Mouse (Mus musculus) liver, embryonic 14.5 days (tissue): ENCODE measurements around the gene Spen. TPM values are rescaled to one million over a fixed set of nuclear protein-coding genes. Genes with fewer than 3 reads are reported as not detected.

Source experiments
- ATAC-seq: fragments of 200-750 bp; cut with Nextera tagmentation; 2 replicates; pipeline ENCODE4 v1.8.0; 2017; ENCODE audit warnings: moderate number of reproducible peaks, mild to moderate bottlenecking, moderate library complexity; ENCODE audit not compliant: insufficient read depth
- DNase-seq, 3 experiments: peaks; one replicate each; pipeline ENCODE4 v3.0.0-alpha.2; 2012 to 2013; ENCODE audit warnings: low read depth in 3 of 3, low spot score in 3 of 3
- H3K27ac ChIP-seq: fragments of 300-500 bp; sonication (generic); 2 replicates; pipeline ENCODE4 v1.5.1; 2014; ENCODE audit warnings: moderate library complexity, mild to moderate bottlenecking, control low read depth, inconsistent platforms
- H3K27me3 ChIP-seq: fragments of 300-500 bp; sonication (generic); 2 replicates; pipeline ENCODE4 v1.6.1; 2014; ENCODE audit warnings: mild to moderate bottlenecking, low read length, moderate library complexity; ENCODE audit not compliant: control insufficient read depth, insufficient read depth
- H3K36me3 ChIP-seq: fragments of 300-500 bp; sonication (generic); replicated peaks from 2 replicates; pipeline ENCODE4 v1.6.1; 2014; ENCODE audit warnings: low read depth; ENCODE audit not compliant: control insufficient read depth, insufficient read depth
- H3K4me1 ChIP-seq, 2 experiments: fragments of 200-500 bp in 1 of 2; fragments of 300-500 bp in 1 of 2; sonication (generic) in 1 of 2; replicated peaks; 2 replicates each; pipeline ENCODE4 v1.6.1; 2012 to 2014; ENCODE audit warnings: antibody characterized with exemption in 1 of 2, inconsistent platforms in 1 of 2, low read length in 1 of 2; ENCODE audit not compliant: control insufficient read depth in 2 of 2, insufficient read depth in 2 of 2
- H3K4me2 ChIP-seq: fragments of 300-500 bp; sonication (generic); 2 replicates; pipeline ENCODE4 v1.6.1; 2014; ENCODE audit warnings: low read depth, mild to moderate bottlenecking, control low read depth, moderate library complexity
- H3K4me3 ChIP-seq, 2 experiments: fragments of 200-500 bp in 1 of 2; fragments of 300-500 bp in 1 of 2; sonication (generic) in 1 of 2; 2 replicates each; pipeline ENCODE4 v1.5.1; 2012 to 2014; ENCODE audit warnings: low read depth in 2 of 2, low read length in 2 of 2, mild to moderate bottlenecking in 2 of 2, control low read depth in 1 of 2, inconsistent platforms in 1 of 2, moderate library complexity in 1 of 2; ENCODE audit not compliant: insufficient read depth in 1 of 2
- H3K9ac ChIP-seq: fragments of 300-500 bp; sonication (generic); replicated peaks from 2 replicates; pipeline ENCODE4 v1.6.1; 2014; ENCODE audit warnings: mild to moderate bottlenecking, control low read depth, moderate library complexity
- H3K9me3 ChIP-seq: fragments of 300-500 bp; sonication (generic); 2 replicates; pipeline ENCODE4 v1.6.1; 2016; ENCODE audit warnings: low read length, mixed read lengths; ENCODE audit not compliant: control insufficient read depth
- CTCF ChIP-seq: IDR thresholded peaks from 2 replicates; pipeline ENCODE4 v1.5.1; 2016; ENCODE audit warnings: antibody characterized with exemption, low read depth, control low read depth
- EP300 ChIP-seq: IDR thresholded peaks from 2 replicates; pipeline ENCODE4 v1.6.1; 2016; ENCODE audit warnings: antibody characterized with exemption, low read depth
- WGBS: fragments of 180-500 bp; shearing (Covaris S2); extraction: QIAGEN DNeasy Blood & Tissue Kit; methylation state at CpG from one replicate; pipeline ENCODE4 v1.1.7; 2014; ENCODE audit not compliant: insufficient replicate concordance; 5-methylcytosine and 5-hydroxymethylcytosine counted together
- polyA plus RNA-seq, 2 experiments: library from polyadenylated mRNA; depleted of rRNA in 1 of 2; stranded (reverse) in 1 of 2; unstranded in 1 of 2; fragments of >200 nt; fragmentation: Nextera tagmentation in 1 of 2; extraction: Ambion mirVana in 1 of 2; gene quantifications; 2 replicates each; pipeline versions ENCODE4 v1.2.1 to v1.2.3; 2012 to 2014

Gene Spen
- polyA plus RNA-seq, 2 experiments = 3.4 to 4.0 TPM

DNA sequence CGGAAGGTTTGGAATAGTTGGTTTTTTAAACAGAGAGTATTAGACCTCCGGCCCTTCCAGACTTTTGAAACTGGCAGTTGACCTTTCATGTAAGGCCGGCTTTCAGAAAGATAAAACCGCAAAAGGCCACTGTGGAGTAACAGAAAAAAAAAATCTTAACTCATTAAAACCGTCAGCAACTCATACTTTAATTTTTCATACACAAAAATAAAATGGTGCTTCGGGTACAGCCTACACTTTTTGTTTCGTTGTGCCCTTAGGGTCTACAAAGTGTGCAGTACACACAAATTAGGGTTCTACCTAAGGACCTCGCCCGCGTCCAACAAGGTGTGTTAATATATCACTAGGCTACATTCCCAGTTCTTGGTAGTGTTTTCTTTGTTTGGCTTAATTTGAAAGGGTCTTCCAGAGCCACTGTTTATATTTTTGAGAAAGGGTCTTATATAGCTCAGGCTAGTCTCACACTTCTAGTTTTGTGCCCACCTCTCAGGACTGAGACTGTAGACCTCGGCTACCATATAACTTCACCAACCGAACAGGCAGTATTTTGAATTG, 893 bp upstream of the Spen start:
- peak overlapping the region; percentile 73 to 99 for H3K4me3 ChIP-seq
- WGBS = 39% methylated on average over 12 of the region's 12 CpGs
- ATAC-seq (no peak), DNase-seq (no peak)
- peaks cover 17 to 18% of the 10 kb centered on the region in 2 experiments for H3K4me1 ChIP-seq
- no peaks in the 10 kb centered on the region for H3K36me3 ChIP-seq
- H3K27ac ChIP-seq = peak overlapping the region; percentile 88
- no peaks in the 10 kb centered on the region for H3K9me3 ChIP-seq
- peak overlapping the region; percentile 76 for H3K4me2 ChIP-seq
- H3K9ac ChIP-seq = peak overlapping the region; percentile 81
- H3K27me3 ChIP-seq = no peaks in the 10 kb centered on the region
- TF ChIP-seq CTCF (no peak), EP300 (no peak)

DNA sequence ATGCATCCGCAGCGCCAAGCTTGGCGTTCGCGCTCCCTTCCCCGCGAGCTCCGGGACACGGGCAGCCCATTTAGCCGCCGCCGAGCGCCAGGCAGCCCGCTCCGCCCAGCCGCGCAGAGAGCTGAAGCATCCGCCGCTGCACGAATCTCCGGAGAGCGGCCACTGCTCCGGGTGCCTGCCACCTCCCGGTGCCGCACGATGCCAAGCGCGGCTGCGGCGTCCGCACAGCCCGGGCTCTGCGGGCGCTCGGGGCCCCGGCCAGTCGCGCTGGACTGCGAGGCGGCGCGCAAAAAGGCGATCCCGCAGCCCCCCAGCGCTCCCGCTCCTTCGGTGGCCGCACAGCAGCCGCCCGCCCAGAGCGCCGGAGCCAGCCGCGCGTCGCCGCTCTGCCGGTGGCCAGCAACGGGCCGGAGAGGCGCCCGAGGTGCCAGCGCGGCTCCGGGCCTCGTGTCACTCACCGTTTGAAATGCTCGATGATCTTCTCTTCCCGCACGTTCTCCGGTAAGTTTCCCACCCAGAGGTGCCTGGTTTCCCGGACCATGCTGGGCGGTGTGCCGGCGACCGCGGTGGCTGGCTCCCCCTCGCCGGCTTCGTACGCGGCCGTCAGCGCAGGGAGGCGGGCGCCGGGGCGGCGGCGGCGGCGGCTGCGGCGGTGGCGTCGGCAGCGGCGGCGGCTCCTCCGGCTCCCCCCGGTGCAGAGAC, 540 bp downstream of the Spen start:
- Histone ChIP-seq H3K27me3 (no peaks in the 10 kb centered on the region), H3K4me2 (peak overlapping the region; percentile 98), H3K4me3 (peak overlapping the region; percentile 98 to 99), H3K27ac (peak overlapping the region; percentile 96), H3K9me3 (no peaks in the 10 kb centered on the region), H3K4me1 (peaks cover 20 to 21% of the 10 kb centered on the region in 2 experiments), H3K36me3 (no peaks in the 10 kb centered on the region), H3K9ac (peak overlapping the region; percentile 96)
- under 1% methylated on average over 90 of the region's 101 CpGs for WGBS
- peak; percentile 34 for ATAC-seq
- no peak for DNase-seq
- no peak for TF ChIP-seq EP300
- TF ChIP-seq CTCF = no peak

DNA sequence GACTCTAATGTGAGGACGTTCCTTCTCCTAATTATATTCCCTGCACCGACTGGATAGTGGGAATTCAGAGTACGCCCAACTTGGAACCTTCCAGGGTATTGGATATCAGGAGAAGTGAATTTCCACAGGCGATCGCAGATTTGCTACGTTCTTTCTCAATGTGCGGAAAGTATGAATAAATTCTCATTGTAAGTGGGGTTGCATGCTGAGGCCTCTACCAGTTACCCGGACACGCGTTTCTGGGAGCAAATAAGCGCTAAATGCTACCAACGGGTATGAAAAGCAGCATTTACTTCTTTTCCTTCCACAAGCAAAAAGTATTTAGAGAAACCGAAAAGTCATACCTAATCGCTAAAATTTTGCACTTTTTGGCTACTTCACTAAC, 1.2 kb downstream of the Spen start:
- under 1% methylated on average over 14 of the region's 14 CpGs for WGBS
- peaks cover 20 to 21% of the 10 kb centered on the region in 2 experiments for H3K4me1 ChIP-seq
- H3K9ac ChIP-seq = peak overlapping the region; percentile 96
- H3K27me3 ChIP-seq = no peaks in the 10 kb centered on the region
- no peak for TF ChIP-seq CTCF
- no peak for TF ChIP-seq EP300
- peak overlapping the region; percentile 96 for H3K27ac ChIP-seq
- ATAC-seq = no peak
- H3K36me3 ChIP-seq = no peaks in the 10 kb centered on the region
- H3K4me2 ChIP-seq = peak overlapping the region; percentile 98
- no peak for DNase-seq
- H3K4me3 ChIP-seq = peak overlapping the region; percentile 98 to 99
- H3K9me3 ChIP-seq = no peaks in the 10 kb centered on the region

DNA sequence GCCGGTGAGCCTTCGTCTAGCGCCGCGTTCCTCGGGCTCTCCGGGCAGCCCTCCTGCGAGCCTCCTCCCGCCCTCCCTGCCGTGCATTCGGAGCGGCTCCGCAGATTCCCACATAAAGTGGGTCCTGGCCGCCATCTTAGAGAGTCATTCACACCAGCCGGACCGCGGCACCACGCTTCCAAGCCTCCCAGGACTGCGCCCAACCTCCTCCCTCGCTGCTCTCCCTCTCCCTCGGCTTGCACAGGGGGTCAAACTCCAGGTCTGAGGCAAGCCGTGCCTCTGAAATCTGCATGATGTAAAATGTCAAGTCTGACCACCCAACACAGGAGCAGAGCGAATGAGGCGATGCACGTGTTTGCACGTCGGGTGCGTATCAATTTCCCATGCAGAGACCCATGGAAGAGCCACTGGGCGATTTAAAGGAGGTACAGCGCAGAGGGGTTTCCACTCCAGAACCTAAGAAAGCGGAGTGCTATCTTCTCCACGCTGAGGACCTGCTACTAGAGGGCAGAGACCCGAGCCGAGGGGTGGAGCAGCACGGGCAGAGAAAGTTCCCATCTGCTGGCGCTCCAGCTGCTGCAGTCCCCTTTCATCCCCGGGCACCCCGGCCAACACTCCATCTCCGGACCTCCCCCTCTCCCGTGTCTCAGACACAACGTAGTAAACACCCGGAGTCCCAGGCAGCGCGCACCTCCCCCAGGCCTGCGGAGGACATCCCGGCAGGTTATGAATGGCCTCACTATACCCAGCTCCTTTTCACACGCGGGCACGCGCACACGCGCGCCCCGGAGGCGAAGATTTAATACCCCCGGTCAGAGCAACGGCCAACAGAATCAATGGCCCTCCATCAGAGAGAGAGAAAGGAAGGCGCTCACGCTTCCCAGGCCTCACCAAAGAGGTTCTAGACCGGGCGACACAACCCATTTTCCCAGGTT, 1.8 kb downstream of the Spen start:
- Histone ChIP-seq H3K9me3 (no peaks in the 10 kb centered on the region), H3K9ac (peak overlapping the region; percentile 96), H3K27ac (peak overlapping the region; percentile 96), H3K4me2 (peak overlapping the region; percentile 98), H3K36me3 (no peaks in the 10 kb centered on the region), H3K4me3 (peak overlapping the region; percentile 98 to 99), H3K27me3 (no peaks in the 10 kb centered on the region), H3K4me1 (peaks cover 20 to 21% of the 10 kb centered on the region in 2 experiments)
- TF ChIP-seq CTCF = no peak
- no peak for TF ChIP-seq EP300
- ATAC-seq (0 out of 2 replicates have a peak, but pooled peaks have one; percentile 1), DNase-seq (no peak)
- under 1% methylated on average over 61 of the region's 61 CpGs for WGBS
